Mouse (Mus musculus): ENCODE data around the gene H2al2a.

DNA sequence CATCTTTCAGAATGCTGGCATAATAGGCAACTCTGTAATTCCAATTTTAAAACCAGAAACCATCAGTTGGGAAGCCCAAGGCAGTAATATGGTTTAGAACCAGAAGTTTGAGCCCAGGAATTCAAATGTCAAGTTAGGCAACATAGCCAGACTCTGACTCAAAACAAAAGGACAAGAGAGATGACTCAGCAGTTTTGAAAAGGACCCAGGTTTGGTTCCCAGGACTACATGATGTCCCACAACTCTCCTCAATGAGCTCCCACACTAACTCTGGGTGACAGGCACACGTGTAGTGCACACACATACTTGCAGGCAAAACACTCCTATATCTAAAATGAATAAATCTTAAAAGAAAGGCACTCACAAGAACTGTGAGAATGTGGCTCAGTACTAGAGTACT, 22.4 kb upstream of the H2al2a start:
- TF ChIP-seq POLR2A (IDR thresholded peaks at IDR 0.05; ENCODE audit: insufficient read depth, low read depth, low read length) (no peak), CTCF (IDR thresholded peaks at IDR 0.05; ENCODE audit: insufficient read depth, low read depth, low read length) (no peak)
